Mouse (Mus musculus) gastrocnemius, postnatal 25 days (tissue): ENCODE measurements around the gene Asphd1. TPM values are rescaled to one million over a fixed set of nuclear protein-coding genes. Genes with fewer than 3 reads are reported as not detected.
A peak's percentile ranks its signal among the peaks of the same experiment; 100 is the strongest.
"Not testable (repeated sequence)": the region's sequence is repeated elsewhere in the genome, so short reads cannot be mapped to it uniquely, and the experiment has no call there.

ENCODE experiments used
- DNase-seq: peaks from one replicate; pipeline ENCODE4 v3.0.0; 2022
- total RNA-seq, 2 experiments: library from RNA; stranded (reverse); gene quantifications; 1 replicate in 1 of 2; 2 replicates in 1 of 2; pipeline ENCODE4 v1.2.3; 2021

Asphd1 gene
- total RNA-seq, 2 experiments from 2014 or later: not detected

GRCm38 (mm10) chr7:126950647-126951615 is 1.5 kb upstream of the Asphd1 start:
- no peak for DNase-seq

- peak; percentile 81 for DNase-seq
Measured at GRCm38 (mm10) chr7:126949793-126950646, 638 bp upstream of the Asphd1 start, which contains the start of gene Sez6l2. Sez6l2 (plus strand) TSS chr7:126950563.

- no peak for DNase-seq
Measured at GRCm38 (mm10) chr7:126948626-126949025, 756 bp downstream of the Asphd1 start.

- DNase-seq: no peak
Measured at GRCm38 (mm10) chr7:126946530-126946929, 2.9 kb downstream of the Asphd1 start.

- no peak for DNase-seq
Measured at GRCm38 (mm10) chr7:126941801-126942200, 7.6 kb downstream of the Asphd1 start.

GRCm38 (mm10) chr7:126941171-126941570 is 8.2 kb downstream of the Asphd1 start:
- no peak for DNase-seq

- DNase-seq: no peak
Measured at GRCm38 (mm10) chr7:126932652-126933051, 16.7 kb downstream of the Asphd1 start.

GRCm38 (mm10) chr7:126929046-126929445 is 20.3 kb downstream of the Asphd1 start:
- DNase-seq: no peak

GRCm38 (mm10) chr7:126928384-126929037 is 20.9 kb downstream of the Asphd1 start, which contains the start of gene Kctd13:
Kctd13 (plus strand) TSS chr7:126928879.
- DNase-seq: peak; percentile 91

GRCm38 (mm10) chr7:126926299-126926698 is 23.1 kb downstream of the Asphd1 start:
- DNase-seq: no peak

GRCm38 (mm10) chr7:126923999-126924398 is 25.4 kb downstream of the Asphd1 start:
- no peak for DNase-seq

- DNase-seq: peak; percentile 63
Measured at GRCm38 (mm10) chr7:126922624-126923060, 26.7 kb downstream of the Asphd1 start, which contains the start of gene Tmem219. Tmem219 (minus strand) TSS chr7:126922917.

- DNase-seq: no peak
Measured at GRCm38 (mm10) chr7:126921563-126921962, 27.8 kb downstream of the Asphd1 start.

- no peak for DNase-seq
Measured at GRCm38 (mm10) chr7:126919973-126920372, 29.4 kb downstream of the Asphd1 start.

- not testable (repeated sequence) for DNase-seq
Measured at GRCm38 (mm10) chr7:126918356-126918755, 31.0 kb downstream of the Asphd1 start.

- no peak for DNase-seq
Measured at GRCm38 (mm10) chr7:126914844-126915243, 34.5 kb downstream of the Asphd1 start.

- no peak for DNase-seq
Measured at GRCm38 (mm10) chr7:126905590-126905989, 43.8 kb downstream of the Asphd1 start.

GRCm38 (mm10) chr7:126899781-126900180 is 49.6 kb downstream of the Asphd1 start:
- DNase-seq: not testable (repeated sequence)

- DNase-seq: peak; percentile 96
Measured at GRCm38 (mm10) chr7:126898102-126898990, 51.0 kb downstream of the Asphd1 start.

- DNase-seq: no peak
Measured at GRCm38 (mm10) chr7:126897390-126898101, 51.8 kb downstream of the Asphd1 start.
